Mouse (Mus musculus) neural tube, embryonic 15.5 days (tissue): ENCODE measurements around the gene Phf2. TPM values are rescaled to one million over a fixed set of nuclear protein-coding genes. Genes with fewer than 3 reads are reported as not detected.

ENCODE experiments used
- ATAC-seq: fragments of 200-750 bp; cut with Nextera tagmentation; 2 replicates; pipeline ENCODE4 v1.8.0; 2017; ENCODE audit warnings: mild to moderate bottlenecking, moderate TSS enrichment, moderate library complexity; ENCODE audit not compliant: low FRiP score
- H3K27ac ChIP-seq: fragments of 300-500 bp; sonication (generic); replicated peaks from 2 replicates; pipeline ENCODE4 v1.5.1; 2015; ENCODE audit warnings: mild to moderate bottlenecking, inconsistent platforms
- H3K27me3 ChIP-seq: fragments of 300-500 bp; sonication (generic); replicated peaks from 2 replicates; pipeline ENCODE4 v1.6.1; 2015; ENCODE audit warnings: inconsistent platforms
- H3K36me3 ChIP-seq: fragments of 300-500 bp; sonication (generic); 2 replicates; pipeline ENCODE4 v1.6.1; 2015; ENCODE audit warnings: inconsistent platforms
- H3K4me1 ChIP-seq: fragments of 300-500 bp; sonication (generic); 2 replicates; pipeline ENCODE4 v1.6.1; 2015; ENCODE audit warnings: inconsistent platforms
- H3K4me2 ChIP-seq: fragments of 300-500 bp; sonication (generic); 2 replicates; pipeline ENCODE4 v1.6.1; 2015; ENCODE audit warnings: inconsistent platforms, mild to moderate bottlenecking, moderate library complexity
- H3K4me3 ChIP-seq: fragments of 300-500 bp; sonication (generic); replicated peaks from 2 replicates; pipeline ENCODE4 v1.5.1; 2015; ENCODE audit warnings: mild to moderate bottlenecking, inconsistent platforms
- H3K9ac ChIP-seq: fragments of 300-500 bp; sonication (generic); replicated peaks from 2 replicates; pipeline ENCODE4 v1.6.1; 2015; ENCODE audit warnings: mild to moderate bottlenecking, inconsistent platforms
- H3K9me3 ChIP-seq: fragments of 300-500 bp; sonication (generic); replicated peaks from 2 replicates; pipeline ENCODE4 v1.6.1; 2016; ENCODE audit warnings: inconsistent platforms
- WGBS: fragments of 180-500 bp; shearing (Covaris S2); methylation state at CpG from one replicate; pipeline ENCODE4 v1.1.7; 2015; ENCODE audit warnings: mixed read lengths; 5-methylcytosine and 5-hydroxymethylcytosine counted together
- polyA plus RNA-seq: library from polyadenylated mRNA; unstranded; fragments of >200 nt; fragmentation: Nextera tagmentation; extraction: Ambion mirVana; gene quantifications from 2 replicates; pipeline ENCODE4 v1.2.1, GENCODE M21; 2015

Phf2 gene
- polyA plus RNA-seq, 1 experiment from 2014 or later = 6.6 TPM

DNA sequence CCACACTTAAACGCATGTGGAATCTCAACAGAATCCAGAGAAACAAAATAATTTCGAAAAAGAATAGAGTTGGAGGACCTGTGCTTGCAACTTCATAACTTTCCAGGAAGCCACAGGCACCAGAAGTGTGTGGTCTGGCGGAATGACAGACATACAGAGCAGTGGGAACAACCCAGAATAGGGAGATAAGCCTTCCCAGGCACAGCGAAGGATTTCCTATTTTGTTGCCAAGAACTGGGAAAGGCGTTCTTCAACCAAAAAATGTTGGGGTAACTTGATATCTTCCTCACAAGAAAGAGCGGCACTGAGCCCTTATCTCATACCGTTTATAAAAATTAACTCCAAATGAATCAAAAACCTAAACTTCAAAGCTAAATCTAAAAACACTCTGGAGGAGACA lies 96.4 kb downstream of the Phf2 start:
- H3K4me3 ChIP-seq = no peak overlapping the region
- H3K9ac ChIP-seq = no peak overlapping the region
- no peaks in the 10 kb centered on the region for H3K4me1 ChIP-seq
- no peak for ATAC-seq
- H3K27me3 ChIP-seq = no peaks in the 10 kb centered on the region
- H3K4me2 ChIP-seq = no peak overlapping the region
- no peaks in the 10 kb centered on the region for H3K36me3 ChIP-seq
- no peaks in the 10 kb centered on the region for H3K9me3 ChIP-seq
- H3K27ac ChIP-seq = no peak overlapping the region
- WGBS = 88% methylated on average over 7 of the region's 7 CpGs

DNA sequence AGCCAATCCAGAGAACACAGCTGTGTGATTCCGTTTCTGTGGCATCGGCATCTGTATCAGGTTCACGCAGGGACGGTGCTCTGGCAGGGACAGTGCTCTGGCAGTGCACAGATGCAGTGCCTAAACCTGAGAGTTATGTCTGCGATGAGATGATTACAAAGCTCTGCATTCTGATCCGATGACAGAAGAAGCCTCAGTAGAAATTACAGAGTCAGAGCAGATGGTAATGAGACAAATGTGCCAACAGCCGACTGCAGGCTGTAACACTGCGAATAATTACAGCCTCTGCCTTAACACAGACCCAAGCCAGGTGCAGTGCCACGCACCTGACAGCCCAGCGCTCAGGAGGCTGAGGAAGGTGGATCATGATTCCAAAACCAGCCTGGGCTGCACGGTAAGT lies 102.8 kb downstream of the Phf2 start:
- no peaks in the 10 kb centered on the region for H3K27me3 ChIP-seq
- H3K4me3 ChIP-seq = no peak overlapping the region
- WGBS = 61% methylated on average over 11 of the region's 11 CpGs
- no peaks in the 10 kb centered on the region for H3K9me3 ChIP-seq
- H3K4me2 ChIP-seq = no peak overlapping the region
- H3K4me1 ChIP-seq = peaks cover 5% of the 10 kb centered on the region; the same call in 1 of the 2 replicates
- H3K27ac ChIP-seq = 0 out of 2 replicates have a peak overlapping the region, but pooled peaks have one; percentile 23
- no peak; the same call in 1 of the 2 replicates for ATAC-seq
- H3K9ac ChIP-seq = no peak overlapping the region
- H3K36me3 ChIP-seq = no peaks in the 10 kb centered on the region

DNA sequence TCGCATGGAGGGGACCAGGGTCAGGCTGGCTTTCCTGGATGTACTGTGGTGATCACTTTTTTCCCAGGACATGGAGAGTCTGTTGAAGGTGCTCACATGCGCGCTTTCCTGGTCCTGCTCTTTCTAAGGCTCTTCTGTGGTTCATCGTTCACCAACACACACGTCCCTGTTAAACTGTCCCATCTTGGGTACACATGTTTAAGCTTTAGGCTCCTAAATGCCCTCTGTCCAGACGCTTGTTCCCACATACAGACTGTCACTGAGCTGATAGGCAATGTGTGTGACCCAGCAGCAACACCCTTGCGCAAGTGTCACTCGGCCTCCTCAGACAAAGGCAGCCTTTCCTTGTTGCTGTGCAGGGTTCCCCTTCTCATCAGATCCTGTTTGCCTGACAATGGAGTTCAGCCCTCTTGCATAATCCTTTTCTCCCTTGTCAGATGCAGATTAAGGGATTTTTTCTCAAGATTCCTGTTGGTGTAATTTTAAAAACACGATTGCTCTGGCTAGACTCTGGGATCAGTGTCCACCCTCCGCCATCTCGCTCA lies 107.1 kb downstream of the Phf2 start:
- no peak for ATAC-seq
- H3K36me3 ChIP-seq = no peaks in the 10 kb centered on the region
- H3K4me2 ChIP-seq = no peak overlapping the region
- H3K27me3 ChIP-seq = no peaks in the 10 kb centered on the region
- no peaks in the 10 kb centered on the region for H3K9me3 ChIP-seq
- H3K9ac ChIP-seq = no peak overlapping the region
- WGBS = 49% methylated on average over 11 of the region's 11 CpGs
- H3K4me1 ChIP-seq = peaks cover 5% of the 10 kb centered on the region; the same call in 1 of the 2 replicates
- no peak overlapping the region for H3K4me3 ChIP-seq
- H3K27ac ChIP-seq = no peak overlapping the region

DNA sequence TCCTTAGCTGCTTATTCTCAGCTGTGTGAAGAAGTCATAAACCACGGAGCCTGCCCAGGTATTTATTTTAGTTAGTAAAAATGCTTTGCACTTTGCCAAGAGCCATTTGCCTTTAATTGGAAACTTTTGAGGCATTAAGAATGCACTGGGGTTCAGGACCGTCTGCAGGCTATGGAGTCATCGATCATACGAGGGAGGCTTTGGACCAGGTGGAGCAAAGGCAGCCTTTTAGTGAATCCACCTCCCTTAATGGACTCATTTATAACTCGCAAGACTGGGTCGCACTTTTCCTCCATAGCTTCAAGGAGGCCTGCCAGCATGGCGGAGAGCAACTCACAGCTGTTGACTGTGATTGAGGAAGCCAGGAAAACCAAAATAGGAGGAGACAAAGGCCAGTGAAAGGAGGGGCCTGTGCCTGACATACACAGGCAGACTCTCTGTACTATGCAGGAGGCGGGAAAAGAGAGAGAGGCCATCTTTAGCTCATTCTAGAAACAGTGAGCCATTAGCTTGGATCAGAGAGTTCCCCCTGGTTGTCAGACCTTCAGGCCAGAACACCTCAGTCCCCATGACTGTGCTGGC lies 110.0 kb downstream of the Phf2 start:
- H3K4me2 ChIP-seq = no peak overlapping the region
- H3K27me3 ChIP-seq = no peaks in the 10 kb centered on the region
- no peaks in the 10 kb centered on the region for H3K36me3 ChIP-seq
- H3K9me3 ChIP-seq = no peaks in the 10 kb centered on the region
- no peak overlapping the region for H3K4me3 ChIP-seq
- H3K9ac ChIP-seq = no peak overlapping the region
- WGBS = 73% methylated on average over 8 of the region's 8 CpGs
- no peak overlapping the region for H3K27ac ChIP-seq
- no peak for ATAC-seq
- no peaks in the 10 kb centered on the region; the same call in 1 of the 2 replicates for H3K4me1 ChIP-seq

DNA sequence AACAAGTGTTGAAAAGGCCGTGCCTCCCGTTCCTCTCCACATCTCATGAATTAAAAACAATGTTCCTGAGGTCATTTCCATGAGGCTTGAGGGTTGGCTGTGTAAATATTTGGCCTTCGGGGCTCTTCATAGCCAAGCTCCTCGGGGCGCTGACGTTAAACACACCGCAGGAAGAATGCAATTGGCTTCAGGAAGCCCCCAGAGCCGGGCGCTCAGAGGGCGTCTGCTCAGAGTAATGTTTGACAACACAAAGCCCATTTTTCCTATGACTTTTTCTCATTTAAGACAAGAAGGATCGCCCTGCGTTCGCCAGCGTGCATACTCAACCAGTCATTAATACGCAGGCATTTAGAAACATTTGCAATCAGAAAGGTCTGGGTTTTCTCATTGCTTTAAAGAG lies 114.2 kb downstream of the Phf2 start:
- Histone ChIP-seq H3K4me1 (no peaks in the 10 kb centered on the region; the same call in 1 of the 2 replicates), H3K9ac (no peak overlapping the region), H3K9me3 (no peaks in the 10 kb centered on the region), H3K36me3 (no peaks in the 10 kb centered on the region), H3K27ac (no peak overlapping the region), H3K4me3 (no peak overlapping the region), H3K27me3 (no peaks in the 10 kb centered on the region), H3K4me2 (no peak overlapping the region)
- 65% methylated on average over 15 of the region's 15 CpGs for WGBS
- ATAC-seq = no peak

Other genes starting within 250 kb of the Phf2 start
- 15.2 and 17.5 TPM in 2 replicates for gene Ptpdc1, start 245.5 kb downstream of the Phf2 start, polyA plus RNA-seq
- gene Barx1, start 208.1 kb downstream of the Phf2 start, polyA plus RNA-seq = 0.14 and 0.80 TPM in 2 replicates
- gene Fam120a, start 96.9 kb upstream of the Phf2 start, polyA plus RNA-seq = 11.5 and 13.4 TPM in 2 replicates